In genomic region chr4:126552136-126552535, GRCm38 (mm10) we compare ENCODE assay signal across 28 mouse cellular contexts. TPM values are rescaled to one million over a fixed set of nuclear protein-coding genes. Genes with fewer than 3 reads are reported as not detected.
DNase-seq lines count a peak whose midpoint lies in the region; ATAC-seq and TF ChIP-seq lines count a peak whose summit lies in the region.
"Had no signal": no experiment of that assay in that cellular context is flagged by ENCODE, and none has a peak within 500 bp of the region (broad histone marks: within the 10 kb centered on the region; RNA-seq: fewer than 3 reads in every experiment).

No protein-coding gene starts in this region.

- no peak overlapping the region for H3K4me3 ChIP-seq in forebrain, embryonic 14.5 days (ENCODE audit: low read depth, low read length)
- no peak overlapping the region for H3K4me3 ChIP-seq in forebrain, postnatal 0 days (ENCODE audit: low read depth, low read length)
- H3K4me3 ChIP-seq: erythroblast, embryonic 14.5 days; hindbrain, embryonic 13.5 days; midbrain, embryonic 15.5 days; neural tube, embryonic 12.5 days; stomach, embryonic 15.5 days had no signal

- no peak overlapping the region for H3K27ac ChIP-seq in forebrain, embryonic 14.5 days (ENCODE audit: low read depth, low read length)
- H3K27ac ChIP-seq in forebrain, postnatal 0 days (ENCODE audit: low read depth, low read length) = no peak overlapping the region
- H3K27ac ChIP-seq: hindbrain, embryonic 13.5 days; liver, embryonic 14.5 days; midbrain, embryonic 15.5 days; neural tube, embryonic 12.5 days; stomach, embryonic 15.5 days had no signal

- H3K4me1 ChIP-seq in forebrain, embryonic 14.5 days (ENCODE audit: control insufficient read depth, insufficient read depth, low read length) = peaks cover 4% of the 10 kb centered on the region; the same call in 1 of the 2 replicates
- H3K4me1 ChIP-seq in forebrain, postnatal 0 days (ENCODE audit: insufficient read depth) = no peaks in the 10 kb centered on the region

- no peak overlapping the region for H3K9ac ChIP-seq in forebrain, embryonic 14.5 days (ENCODE audit: low read length)
- no peak overlapping the region for H3K9ac ChIP-seq in forebrain, postnatal 0 days
- H3K9ac ChIP-seq: hindbrain, embryonic 13.5 days; liver, embryonic 14.5 days; midbrain, embryonic 15.5 days; neural tube, embryonic 12.5 days; stomach, embryonic 15.5 days had no signal

- H3K36me3 ChIP-seq in forebrain, embryonic 14.5 days (ENCODE audit: control insufficient read depth, insufficient read depth, low read length) = no peaks in the 10 kb centered on the region
- no peaks in the 10 kb centered on the region for H3K36me3 ChIP-seq in forebrain, postnatal 0 days (ENCODE audit: insufficient read depth)
- H3K36me3 ChIP-seq: hindbrain, embryonic 13.5 days; midbrain, embryonic 15.5 days; neural tube, embryonic 12.5 days; stomach, embryonic 15.5 days had no signal

- H3K27me3 ChIP-seq in forebrain, embryonic 14.5 days (replicated peaks; ENCODE audit: control insufficient read depth, insufficient read depth, low read length) = no peaks in the 10 kb centered on the region
- no peaks in the 10 kb centered on the region for H3K27me3 ChIP-seq in forebrain, postnatal 0 days (ENCODE audit: insufficient read depth, low read length)
- H3K27me3 ChIP-seq: midbrain, embryonic 15.5 days; neural tube, embryonic 12.5 days; Patski; stomach, embryonic 15.5 days had no signal

- no peak for TF ChIP-seq CTCF in forebrain, postnatal 0 days (IDR thresholded peaks at IDR 0.05; ENCODE audit: low read depth)

- no peak for ATAC-seq in forebrain, embryonic 14.5 days
- ATAC-seq in forebrain, postnatal 0 days = no peak
- no peak for ATAC-seq in frontal cortex, adult (ENCODE audit: low TSS enrichment)
- ATAC-seq in CD4-positive, CD25-positive, alpha-beta regulatory T cell, adult 4 months = no peak
- ATAC-seq: intestine, embryonic 16.5 days; midbrain, embryonic 15.5 days; Patski had no signal

- WGBS in forebrain, embryonic 14.5 days = 68% methylated on average over 7 of the region's 7 CpGs
- WGBS in forebrain, postnatal 0 days = 75% methylated on average over 7 of the region's 7 CpGs

- H3K9me3 ChIP-seq in forebrain, embryonic 14.5 days (replicated peaks; ENCODE audit: control insufficient read depth, low read length) = no peaks in the 10 kb centered on the region
- no peaks in the 10 kb centered on the region for H3K9me3 ChIP-seq in forebrain, postnatal 0 days (ENCODE audit: low read length)
- H3K9me3 ChIP-seq: hindbrain, embryonic 13.5 days; midbrain, embryonic 15.5 days; neural tube, embryonic 12.5 days; stomach, embryonic 15.5 days had no signal

- no peak overlapping the region for H3K4me2 ChIP-seq in forebrain, embryonic 14.5 days (ENCODE audit: low read length)
- H3K4me2 ChIP-seq in forebrain, postnatal 0 days (ENCODE audit: low read depth) = no peak overlapping the region
- H3K4me2 ChIP-seq: heart, embryonic 11.5 days; hindbrain, embryonic 13.5 days; midbrain, embryonic 15.5 days; neural tube, embryonic 12.5 days; stomach, embryonic 15.5 days had no signal

- peak; percentile 39 for DNase-seq in forebrain, embryonic 14.5 days (ENCODE audit: low spot score)
- DNase-seq in forebrain, postnatal 0 days = no peak
- DNase-seq in 3T3-L1 (ENCODE audit: low read depth, low spot score) = peak; percentile 64
- peak; percentile 40 for DNase-seq in NIH3T3 (ENCODE audit: low read depth)
- peak; percentile 13 for DNase-seq in adrenal gland, postnatal 25 days
- DNase-seq in thymus, postnatal 25 days = no peak
- DNase-seq: cerebellum, adult 11-12 months; gastrocnemius, postnatal 14 days; heart, adult 18-20 months; heart, postnatal 4 days; kidney, postnatal 14 days; layer of hippocampus, adult 9-11 months; liver; lung, adult 2 months; lung, postnatal 14 days; right cerebral cortex, postnatal 25 days; thymus, postnatal 14 days had no signal

RNA-seq across cellular contexts. Expression of gene Clspn, which starts 4.6 kb away (rescaled TPM):
- 17.6 and 20.1 TPM in 2 replicates for polyA plus RNA-seq in forebrain, embryonic 14.5 days (2014; fragmentation: Nextera tagmentation; extraction: Ambion mirVana)
- 3.5 and 4.2 TPM in 2 replicates for total RNA-seq in forebrain, postnatal 0 days (2014; rRNA removed)
- 2.3 and 3.0 TPM in 2 replicates for polyA plus RNA-seq in forebrain, postnatal 0 days (2015; fragmentation: Nextera tagmentation; extraction: Ambion mirVana)
- 5.0 and 7.0 TPM in 2 replicates for total RNA-seq in adrenal gland, postnatal 25 days (2021)
- polyA plus RNA-seq in CD4-positive, CD25-positive, alpha-beta regulatory T cell, adult 4 months (2017; shearing (Covaris generic)) = 1 to 10 TPM; 3.3 to 4.1 TPM

RNA-seq across cellular contexts. Expression of gene Ago4, which starts 18.9 kb away (rescaled TPM):
- 5.7 and 6.4 TPM in 2 replicates for polyA plus RNA-seq in forebrain, embryonic 14.5 days (2014; fragmentation: Nextera tagmentation; extraction: Ambion mirVana)
- 10.1 and 11.6 TPM in 2 replicates for total RNA-seq in forebrain, postnatal 0 days (2014; rRNA removed)
- polyA plus RNA-seq in forebrain, postnatal 0 days (2015; fragmentation: Nextera tagmentation; extraction: Ambion mirVana) = 2.3 and 3.1 TPM in 2 replicates
- total RNA-seq in adrenal gland, postnatal 25 days (2021) = 6.4 and 8.8 TPM in 2 replicates
- under 1 TPM in 1 of 2 experiments, not detected in 1; 0.09 TPM for polyA plus RNA-seq in CD4-positive, CD25-positive, alpha-beta regulatory T cell, adult 4 months (2017; shearing (Covaris generic))
- polyA plus RNA-seq: erythroblast, embryonic 14.5 days had no signal

RNA-seq across cellular contexts. Expression of gene 5730409E04Rik, which starts 57.5 kb away (rescaled TPM):
- polyA plus RNA-seq in forebrain, embryonic 14.5 days (2014; fragmentation: Nextera tagmentation; extraction: Ambion mirVana) = 3.4 and 4.1 TPM in 2 replicates
- total RNA-seq in forebrain, postnatal 0 days (2014; rRNA removed) = 36.6 and 38.2 TPM in 2 replicates
- polyA plus RNA-seq in forebrain, postnatal 0 days (2015; fragmentation: Nextera tagmentation; extraction: Ambion mirVana) = 10.1 and 19.0 TPM in 2 replicates
- total RNA-seq in adrenal gland, postnatal 25 days (2021) = 13.7 and 17.4 TPM in 2 replicates
- polyA plus RNA-seq in CD4-positive, CD25-positive, alpha-beta regulatory T cell, adult 4 months (2017; shearing (Covaris generic)) = under 1 TPM; 0.36 to 0.82 TPM
- polyA plus RNA-seq: erythroblast, embryonic 14.5 days had no signal

Comparison
In these comparisons a context has a peak if more than half of its experiments do, and no peak if none do; other contexts are left out.
1. DNase-seq: peak in forebrain, embryonic 14.5 days (single experiment), 3T3-L1 (single experiment), NIH3T3 (single experiment) and adrenal gland, postnatal 25 days (single experiment); none in forebrain, postnatal 0 days (single experiment) and thymus, postnatal 25 days (single experiment).